Mouse (Mus musculus) embryonic facial prominence, embryonic 13.5 days (tissue): ENCODE results near the gene Pde4d. TPM values are rescaled to one million over a fixed set of nuclear protein-coding genes. Genes with fewer than 3 reads are reported as not detected.

Experiments used
- ATAC-seq: fragments of 200-750 bp; cut with Nextera tagmentation; 2 replicates; pipeline ENCODE4 v1.8.0; 2017; ENCODE audit warnings: low read depth; ENCODE audit not compliant: insufficient number of reproducible peaks, insufficient read depth, low FRiP score, low TSS enrichment
- H3K27ac ChIP-seq: fragments of 300-500 bp; sonication (generic); 2 replicates; pipeline ENCODE4 v1.5.1; 2015; ENCODE audit warnings: moderate library complexity, mild to moderate bottlenecking, inconsistent platforms
- H3K27me3 ChIP-seq: fragments of 300-500 bp; sonication (generic); 2 replicates; pipeline ENCODE4 v1.6.1; 2015; ENCODE audit warnings: mild to moderate bottlenecking, inconsistent platforms
- H3K36me3 ChIP-seq: fragments of 300-500 bp; sonication (generic); 2 replicates; pipeline ENCODE4 v1.6.1; 2015; ENCODE audit warnings: mild to moderate bottlenecking, inconsistent platforms
- H3K4me1 ChIP-seq: fragments of 300-500 bp; sonication (generic); 2 replicates; pipeline ENCODE4 v1.6.1; 2015; ENCODE audit warnings: inconsistent platforms
- H3K4me2 ChIP-seq: fragments of 300-500 bp; sonication (generic); 2 replicates; pipeline ENCODE4 v1.6.1; 2015; ENCODE audit warnings: moderate library complexity, mild to moderate bottlenecking, inconsistent platforms
- H3K4me3 ChIP-seq: fragments of 300-500 bp; sonication (generic); 2 replicates; pipeline ENCODE4 v1.5.1; 2015; ENCODE audit warnings: mild to moderate bottlenecking, inconsistent platforms
- H3K9ac ChIP-seq: fragments of 300-500 bp; sonication (generic); 2 replicates; pipeline ENCODE4 v1.6.1; 2015; ENCODE audit warnings: mild to moderate bottlenecking, inconsistent platforms
- H3K9me3 ChIP-seq: fragments of 300-500 bp; sonication (generic); 2 replicates; pipeline ENCODE4 v1.6.1; 2016; ENCODE audit warnings: inconsistent platforms
- WGBS: fragments of 180-500 bp; shearing (Covaris S2); methylation state at CpG from one replicate; pipeline ENCODE4 v1.1.7; 2015; ENCODE audit warnings: mixed read lengths; 5-methylcytosine and 5-hydroxymethylcytosine counted together
- polyA plus RNA-seq: library from polyadenylated mRNA; unstranded; fragments of >200 nt; fragmentation: Nextera tagmentation; extraction: Ambion mirVana; gene quantifications from 2 replicates; pipeline ENCODE4 v1.2.1, GENCODE M21; 2015

Pde4d gene
- polyA plus RNA-seq, 1 experiment from 2014 or later = 22.9 TPM

- 82% methylated on average over 1 of the region's 1 CpGs for WGBS
- Histone ChIP-seq H3K27me3 (no peaks in the 10 kb centered on the region), H3K9ac (no peak overlapping the region), H3K4me3 (no peak overlapping the region), H3K4me2 (no peak overlapping the region), H3K36me3 (no peaks in the 10 kb centered on the region), H3K9me3 (no peaks in the 10 kb centered on the region), H3K27ac (no peak overlapping the region), H3K4me1 (no peaks in the 10 kb centered on the region)
- ATAC-seq = no peak
Measured at GRCm38 (mm10) chr13:108952911-108953310, 503.2 kb downstream of the Pde4d start.

DNA sequence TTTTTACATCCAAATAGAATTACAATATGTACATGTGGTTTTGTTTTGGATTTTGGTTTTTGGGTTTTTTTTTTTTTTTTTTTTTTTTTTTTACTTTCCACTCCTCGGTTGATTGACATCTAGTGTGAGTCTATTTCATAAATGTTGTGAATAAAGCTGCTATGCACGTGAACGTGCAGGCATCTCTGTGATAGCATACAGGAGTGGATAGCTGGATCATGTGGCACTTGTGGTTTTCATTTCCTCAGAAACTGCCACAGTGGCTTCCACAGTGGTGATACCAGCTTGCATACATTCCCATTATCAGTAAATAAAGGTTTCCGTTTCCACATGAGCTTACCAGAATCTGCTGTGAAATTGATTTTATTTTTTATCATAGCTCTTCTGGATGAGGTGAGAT is 506.3 kb downstream of the Pde4d start:
- ATAC-seq = no peak
- H3K9ac ChIP-seq = no peak overlapping the region
- H3K36me3 ChIP-seq = no peaks in the 10 kb centered on the region
- no peaks in the 10 kb centered on the region for H3K9me3 ChIP-seq
- no peaks in the 10 kb centered on the region for H3K27me3 ChIP-seq
- H3K27ac ChIP-seq = no peak overlapping the region
- no peak overlapping the region for H3K4me3 ChIP-seq
- no peak overlapping the region for H3K4me2 ChIP-seq
- 57% methylated on average over 4 of the region's 4 CpGs for WGBS
- H3K4me1 ChIP-seq = no peaks in the 10 kb centered on the region

GRCm38 (mm10) chr13:108964056-108964455 is 514.3 kb downstream of the Pde4d start:
- WGBS = 79% methylated on average over 2 of the region's 2 CpGs
- H3K4me3 ChIP-seq = no peak overlapping the region
- no peaks in the 10 kb centered on the region for H3K36me3 ChIP-seq
- no peak overlapping the region for H3K4me2 ChIP-seq
- ATAC-seq = no peak
- H3K27ac ChIP-seq = no peak overlapping the region
- no peaks in the 10 kb centered on the region for H3K4me1 ChIP-seq
- no peak overlapping the region for H3K9ac ChIP-seq
- no peaks in the 10 kb centered on the region for H3K27me3 ChIP-seq
- no peaks in the 10 kb centered on the region for H3K9me3 ChIP-seq

DNA sequence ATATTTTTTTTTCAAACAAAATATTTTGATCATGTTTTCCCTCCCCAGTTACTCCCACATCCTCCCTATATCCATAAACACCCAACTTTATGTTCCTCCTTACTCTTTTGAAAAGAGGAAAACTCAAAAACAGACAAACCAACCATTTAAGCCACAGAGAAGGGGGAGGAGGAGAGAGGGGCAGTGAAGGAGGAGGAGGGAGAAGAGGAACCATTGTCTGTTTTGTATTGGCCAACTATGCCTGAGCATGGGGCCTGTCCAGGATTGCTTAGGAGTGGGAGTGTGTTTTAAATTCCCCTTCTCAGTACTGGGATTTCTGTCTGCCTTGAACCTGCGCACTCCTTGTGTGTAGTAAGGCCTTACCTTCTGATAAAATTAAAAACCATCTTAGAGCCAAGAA is 531.4 kb downstream of the Pde4d start:
- no peaks in the 10 kb centered on the region for H3K36me3 ChIP-seq
- ATAC-seq = no peak
- H3K27me3 ChIP-seq = no peaks in the 10 kb centered on the region
- no peaks in the 10 kb centered on the region for H3K4me1 ChIP-seq
- H3K9me3 ChIP-seq = no peaks in the 10 kb centered on the region
- no peak overlapping the region for H3K4me3 ChIP-seq
- no peak overlapping the region for H3K27ac ChIP-seq
- 93% methylated on average over 1 of the region's 1 CpGs for WGBS
- no peak overlapping the region for H3K4me2 ChIP-seq
- H3K9ac ChIP-seq = no peak overlapping the region

DNA sequence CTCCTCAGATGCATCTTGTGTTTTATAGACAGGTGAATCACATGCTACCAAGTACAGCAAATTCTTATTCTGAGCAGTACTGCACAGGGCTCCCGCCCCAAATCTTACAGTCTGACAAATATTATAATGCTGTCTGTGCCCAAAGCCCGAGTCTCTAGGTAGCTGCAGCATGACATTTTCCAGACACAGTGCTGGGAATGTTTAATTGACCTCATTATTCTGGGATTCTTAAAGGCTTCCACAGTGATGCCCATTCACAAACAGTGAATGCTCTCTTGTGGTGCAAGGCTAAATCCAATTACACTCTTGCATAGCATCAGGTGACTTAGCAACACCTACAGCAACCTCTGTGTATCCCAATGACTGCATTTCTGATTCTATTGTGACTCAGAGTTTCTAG is 549.0 kb downstream of the Pde4d start:
- Histone ChIP-seq H3K9ac (no peak overlapping the region), H3K9me3 (no peaks in the 10 kb centered on the region), H3K27me3 (no peaks in the 10 kb centered on the region), H3K4me2 (no peak overlapping the region), H3K27ac (no peak overlapping the region), H3K4me3 (no peak overlapping the region), H3K36me3 (no peaks in the 10 kb centered on the region), H3K4me1 (no peaks in the 10 kb centered on the region)
- WGBS = 68% methylated on average over 2 of the region's 2 CpGs
- no peak for ATAC-seq

DNA sequence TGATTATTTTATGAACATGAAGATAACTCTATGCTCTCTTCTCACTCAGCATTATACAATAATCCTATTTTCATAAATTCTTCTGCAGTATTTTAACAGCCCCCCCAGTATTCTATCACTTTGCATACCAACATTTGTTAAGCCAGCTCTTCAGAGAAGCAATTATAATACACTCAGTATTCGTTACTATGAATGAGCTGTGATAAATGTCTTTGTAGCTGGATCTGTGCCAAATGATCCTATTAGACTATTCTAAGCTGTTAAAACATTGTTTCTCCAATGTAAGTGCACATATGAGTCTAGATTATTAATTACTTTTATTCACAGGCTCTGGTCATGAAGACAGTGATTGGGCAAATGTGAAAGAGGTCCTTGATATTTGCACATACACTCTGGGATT is 575.0 kb downstream of the Pde4d start:
- H3K4me1 ChIP-seq = no peaks in the 10 kb centered on the region
- 73% methylated on average over 1 of the region's 1 CpGs for WGBS
- no peak overlapping the region for H3K27ac ChIP-seq
- H3K4me3 ChIP-seq = no peak overlapping the region
- no peaks in the 10 kb centered on the region for H3K27me3 ChIP-seq
- no peaks in the 10 kb centered on the region for H3K9me3 ChIP-seq
- no peaks in the 10 kb centered on the region for H3K36me3 ChIP-seq
- no peak for ATAC-seq
- no peak overlapping the region for H3K4me2 ChIP-seq
- H3K9ac ChIP-seq = no peak overlapping the region

GRCm38 (mm10) chr13:109047126-109047525 is 597.4 kb downstream of the Pde4d start:
- H3K9me3 ChIP-seq = no peaks in the 10 kb centered on the region
- 74% methylated on average over 7 of the region's 7 CpGs for WGBS

GRCm38 (mm10) chr13:109052805-109053204 is 603.1 kb downstream of the Pde4d start:
- WGBS = 70% methylated on average over 2 of the region's 2 CpGs
- Histone ChIP-seq H3K4me3 (no peak overlapping the region), H3K36me3 (no peaks in the 10 kb centered on the region), H3K27me3 (no peaks in the 10 kb centered on the region), H3K4me2 (no peak overlapping the region), H3K9me3 (no peaks in the 10 kb centered on the region), H3K9ac (no peak overlapping the region), H3K27ac (no peak overlapping the region), H3K4me1 (no peaks in the 10 kb centered on the region)
- ATAC-seq = no peak

More at GRCm38 (mm10) chr13:109047126-109047525, 597.4 kb downstream of the Pde4d start:
- Histone ChIP-seq H3K27ac (no peak overlapping the region), H3K4me3 (no peak overlapping the region), H3K4me2 (no peak overlapping the region), H3K4me1 (no peaks in the 10 kb centered on the region), H3K36me3 (no peaks in the 10 kb centered on the region), H3K9ac (no peak overlapping the region), H3K27me3 (no peaks in the 10 kb centered on the region)
- ATAC-seq = no peak

- Histone ChIP-seq H3K4me1 (no peaks in the 10 kb centered on the region), H3K9ac (no peak overlapping the region), H3K36me3 (no peaks in the 10 kb centered on the region), H3K4me3 (no peak overlapping the region), H3K4me2 (peak overlapping the region; percentile 16; the same call in 1 of the 2 replicates), H3K27ac (no peak overlapping the region), H3K9me3 (no peaks in the 10 kb centered on the region), H3K27me3 (no peaks in the 10 kb centered on the region)
- ATAC-seq = no peak
- 52% methylated on average over 10 of the region's 10 CpGs for WGBS
Measured at GRCm38 (mm10) chr13:109053242-109054018, 603.7 kb downstream of the Pde4d start.

- no peak overlapping the region for H3K4me3 ChIP-seq
- no peak overlapping the region for H3K4me2 ChIP-seq
- peak; percentile 69; the same call in 1 of the 2 replicates for ATAC-seq
- no peak overlapping the region for H3K9ac ChIP-seq
- 29% methylated on average over 4 of the region's 4 CpGs for WGBS
- H3K4me1 ChIP-seq = no peaks in the 10 kb centered on the region
- H3K9me3 ChIP-seq = no peaks in the 10 kb centered on the region
- H3K36me3 ChIP-seq = no peaks in the 10 kb centered on the region
- no peak overlapping the region for H3K27ac ChIP-seq
- no peaks in the 10 kb centered on the region for H3K27me3 ChIP-seq
Measured at GRCm38 (mm10) chr13:109058045-109058444, 608.3 kb downstream of the Pde4d start.

DNA sequence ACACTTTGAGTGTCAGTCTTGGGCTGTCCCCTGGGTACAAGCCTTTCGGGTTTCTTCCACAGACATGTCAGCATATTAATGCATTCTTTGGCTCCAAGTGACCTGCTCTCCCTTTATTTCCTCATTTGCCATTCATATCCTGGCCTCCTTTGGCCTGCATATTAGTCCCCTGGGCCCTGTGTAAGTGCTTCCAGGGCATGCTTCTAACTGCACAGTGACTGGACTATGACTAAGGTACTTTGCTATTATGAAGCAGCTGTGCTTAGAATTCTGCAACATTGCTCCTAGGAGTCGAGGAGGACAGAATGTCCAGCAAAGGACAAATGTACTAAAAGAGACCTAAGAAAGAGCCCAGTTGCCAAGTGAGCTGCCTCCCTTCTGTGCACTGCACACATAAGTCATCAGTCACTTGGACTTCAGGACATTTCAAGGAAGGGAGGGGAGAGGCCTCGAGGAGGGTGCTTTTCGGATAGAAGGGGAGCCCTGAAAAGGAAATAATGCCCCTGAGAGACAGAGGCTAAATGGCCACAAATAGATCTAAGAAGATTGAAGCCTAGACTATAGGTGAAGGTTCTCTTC is 616.9 kb downstream of the Pde4d start:
- Histone ChIP-seq H3K9me3 (no peaks in the 10 kb centered on the region), H3K27ac (no peak overlapping the region), H3K4me1 (no peaks in the 10 kb centered on the region), H3K4me3 (no peak overlapping the region), H3K27me3 (no peaks in the 10 kb centered on the region), H3K4me2 (no peak overlapping the region), H3K9ac (no peak overlapping the region), H3K36me3 (no peaks in the 10 kb centered on the region)
- ATAC-seq = no peak
- 60% methylated on average over 4 of the region's 4 CpGs for WGBS
